Mouse (Mus musculus): ENCODE measurements around the gene Ndufs8.
A peak's percentile ranks its signal among the peaks of the same experiment; 100 is the strongest.

DNA sequence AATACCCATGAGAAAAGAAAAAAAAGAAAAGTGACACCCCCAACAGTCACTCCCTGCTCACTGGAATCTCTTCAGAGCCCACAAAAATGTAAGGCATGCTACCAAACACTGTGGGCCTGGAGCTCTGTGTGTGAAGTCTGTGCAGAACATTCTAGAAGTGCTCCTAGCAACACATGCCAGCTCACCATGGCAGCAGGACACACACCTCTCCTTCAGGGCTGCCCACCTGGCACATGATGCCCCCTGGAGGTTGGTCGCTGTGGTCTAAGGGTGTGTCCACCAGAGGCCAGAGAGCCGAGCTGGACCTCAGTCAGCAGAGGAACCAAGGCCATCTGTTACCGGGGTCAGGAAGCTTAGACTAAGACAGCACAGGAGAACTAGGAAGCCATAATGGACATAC, 13.7 kb upstream of the Ndufs8 start:
- TF ChIP-seq CTCF (IDR thresholded peaks at IDR 0.05; ENCODE audit: control insufficient read depth, insufficient read depth, insufficient read length) (peak; percentile 10), MYOD1 (IDR thresholded peaks at IDR 0.05; ENCODE audit: control insufficient read depth, insufficient read length, low read depth) (peak; percentile 37), USF1 (IDR thresholded peaks at IDR 0.05; ENCODE audit: low read depth) (no peak), MAX (IDR thresholded peaks at IDR 0.05) (peak; percentile 83)
